Mouse (Mus musculus): ENCODE results near the gene Naa25. TPM values are rescaled to one million over a fixed set of nuclear protein-coding genes. Genes with fewer than 3 reads are reported as not detected.
"Not testable (repeated sequence)": the region's sequence is repeated elsewhere in the genome, so short reads cannot be mapped to it uniquely, and the experiment has no call there.

Naa25 gene
- 36.3 TPM for polyA plus RNA-seq (2021)

GRCm38 (mm10) chr5:121397187-121398145 is at the start of gene Naa25:
Gene Naa25 (plus strand): TSS chr5:121397936.
- ChIA-PET CTCF (interaction anchor here (1.0 to 1.3 kb wide), 3 partner anchors 10 to 13 kb away, joined by 4 to 5 read pairs (median 4); no protein-coding TSS in a partner anchor), POLR2A (interaction anchor here (0.5 to 2.0 kb wide), 3 partner anchors 14 to 24 kb away, joined by 3 to 5 read pairs (median 4); no protein-coding TSS in a partner anchor)
- H3K27me3 ChIP-seq: no peaks in the 10 kb centered on the region
- DNase-seq (ENCODE audit: low read depth, low spot score): peak; percentile 90
- TF ChIP-seq CTCF (IDR thresholded peaks at IDR 0.05): no peak
- in situ Hi-C loops (cut with MboI; ENCODE audit: low pct_unique_long_range_greater_than_20kb): no loop called here
- ATAC-seq: peak; percentile 65

GRCm38 (mm10) chr5:121359229-121359628 is 38.5 kb upstream of the Naa25 start:
- no peaks in the 10 kb centered on the region for H3K27me3 ChIP-seq
- in situ Hi-C loops (cut with MboI; ENCODE audit: low pct_unique_long_range_greater_than_20kb): no loop called here
- POLR2A ChIA-PET: no interaction called here
- ATAC-seq (no peak), DNase-seq (ENCODE audit: low read depth, low spot score) (no peak)
- CTCF ChIA-PET: interaction anchor here (1.0 to 1.4 kb wide), 4 partner anchors 13 to 34 kb away, joined by 3 to 4 read pairs (median 4); no protein-coding TSS in a partner anchor
- no peak for TF ChIP-seq CTCF (IDR thresholded peaks at IDR 0.05)

DNA sequence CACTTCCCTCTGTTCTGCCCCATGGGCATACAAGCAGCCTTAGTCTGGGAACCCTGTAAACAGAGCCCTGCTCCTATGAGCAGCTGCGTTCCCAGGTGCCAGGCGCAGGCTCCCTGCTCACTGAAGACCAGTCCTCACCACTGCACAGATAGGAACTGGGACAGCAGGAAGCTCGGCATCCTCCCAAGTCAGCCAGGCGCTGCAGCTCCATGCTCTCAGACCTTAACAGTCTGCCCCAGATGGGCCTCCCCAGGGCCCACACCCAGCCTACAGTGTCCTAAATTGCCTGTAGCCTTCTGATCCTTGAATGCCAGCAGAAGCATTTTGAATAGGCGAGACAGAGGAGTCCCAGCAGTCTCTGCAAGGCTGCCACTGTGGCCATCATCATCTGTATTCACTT is 36.0 kb upstream of the Naa25 start:
- in situ Hi-C loops (cut with MboI; ENCODE audit: low pct_unique_long_range_greater_than_20kb): no loop called here
- ATAC-seq: no peak

GRCm38 (mm10) chr5:121363441-121363840 is 34.3 kb upstream of the Naa25 start:
- no peaks in the 10 kb centered on the region for H3K27me3 ChIP-seq
- CTCF ChIA-PET: no interaction called here
- in situ Hi-C loops (cut with MboI; ENCODE audit: low pct_unique_long_range_greater_than_20kb): no loop called here
- POLR2A ChIA-PET: no interaction called here
- no peak for TF ChIP-seq CTCF (IDR thresholded peaks at IDR 0.05)
- DNase-seq (ENCODE audit: low read depth, low spot score) (no peak), ATAC-seq (no peak)

More for the DNA sequence above, 36.0 kb upstream of the Naa25 start:
- no peaks in the 10 kb centered on the region for H3K27me3 ChIP-seq
- POLR2A ChIA-PET: interaction anchor here (0.6 kb wide), 1 partner anchor 23 kb away, joined by 5 read pairs; no protein-coding TSS in a partner anchor
- DNase-seq (ENCODE audit: low read depth, low spot score): no peak
- no peak for TF ChIP-seq CTCF (IDR thresholded peaks at IDR 0.05)
- CTCF ChIA-PET: no interaction called here

DNA sequence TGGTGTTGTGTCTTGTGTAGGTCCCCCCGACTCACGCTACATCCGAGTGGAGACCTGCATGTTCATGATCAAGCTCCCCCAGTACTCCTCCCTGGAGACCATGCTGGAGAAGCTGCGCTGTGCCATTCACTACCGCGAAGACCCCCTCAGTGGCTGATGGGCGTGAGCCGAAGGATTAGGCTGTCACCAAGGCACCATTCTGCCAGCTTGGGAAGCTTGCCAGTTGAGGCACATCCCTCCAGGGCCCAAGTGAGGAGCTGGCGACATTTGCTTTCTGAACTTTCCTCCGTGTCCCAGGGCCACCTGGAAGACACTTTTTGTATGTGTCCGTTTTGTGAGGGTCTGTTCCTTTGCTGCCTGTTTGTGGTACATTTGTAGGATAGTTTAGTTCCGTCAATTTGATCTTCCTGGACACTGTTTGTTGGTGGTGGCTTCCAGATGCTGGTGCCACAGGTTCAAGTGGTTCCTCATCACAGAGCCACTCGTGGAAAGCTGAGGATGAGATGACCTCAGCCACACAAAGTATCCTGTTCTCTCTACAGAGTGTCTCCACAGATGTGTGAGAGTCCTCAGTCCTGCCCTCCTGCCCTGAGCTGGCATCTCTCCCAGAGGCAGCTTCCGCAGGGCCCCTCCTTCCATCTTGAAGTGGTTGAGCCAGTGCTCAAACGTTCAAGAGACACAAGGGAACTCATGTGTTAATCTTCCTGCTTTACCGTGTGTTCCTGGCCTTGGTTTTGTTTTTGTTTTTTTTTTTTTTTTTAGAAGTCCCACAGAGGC is 31.1 kb upstream of the Naa25 start:
- no peaks in the 10 kb centered on the region for H3K27me3 ChIP-seq
- DNase-seq (ENCODE audit: low read depth, low spot score): no peak
- ATAC-seq: no peak
- in situ Hi-C loops (cut with MboI; ENCODE audit: low pct_unique_long_range_greater_than_20kb): no loop called here
- ChIA-PET POLR2A (interaction anchor here (0.6 kb wide), 1 partner anchor 1153 kb away, joined by 3 read pairs; no protein-coding TSS in a partner anchor), CTCF (interaction anchor here (1.0 to 1.5 kb wide), 2 partner anchors 10 to 16 kb away, joined by 3 read pairs; no protein-coding TSS in a partner anchor)
- no peak for TF ChIP-seq CTCF (IDR thresholded peaks at IDR 0.05)

GRCm38 (mm10) chr5:121367255-121367654 is 30.5 kb upstream of the Naa25 start:
- no peaks in the 10 kb centered on the region for H3K27me3 ChIP-seq
- TF ChIP-seq CTCF (IDR thresholded peaks at IDR 0.05): no peak
- ChIA-PET CTCF (interaction anchor here (1.0 to 1.5 kb wide), 2 partner anchors 9 to 16 kb away, joined by 3 read pairs; no protein-coding TSS in a partner anchor), POLR2A (no interaction called here)
- in situ Hi-C loops (cut with MboI; ENCODE audit: low pct_unique_long_range_greater_than_20kb): no loop called here
- DNase-seq (ENCODE audit: low read depth, low spot score): no peak
- ATAC-seq: no peak

DNA sequence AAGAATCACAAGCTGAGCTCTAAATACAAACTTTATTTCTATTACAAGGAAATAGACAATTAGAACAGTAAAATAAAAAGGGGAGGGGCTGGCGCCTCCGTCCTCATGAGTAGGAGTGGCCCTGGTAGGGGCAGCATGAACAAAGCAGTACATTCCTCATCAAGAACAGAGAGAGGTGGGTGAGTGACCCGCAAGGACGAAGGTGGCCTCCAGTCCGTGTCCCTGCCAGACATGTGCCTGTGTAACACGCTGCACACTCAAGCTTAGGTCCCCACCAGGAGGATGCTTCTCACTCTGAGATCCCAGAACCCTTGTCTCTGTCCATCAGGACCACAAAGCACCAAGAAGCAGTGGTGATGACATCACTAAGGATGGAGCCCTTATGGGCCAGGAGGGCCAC is 26.0 kb upstream of the Naa25 start:
- ATAC-seq (no peak), DNase-seq (ENCODE audit: low read depth, low spot score) (no peak)
- in situ Hi-C loops (cut with MboI; ENCODE audit: low pct_unique_long_range_greater_than_20kb): no loop called here
- no peaks in the 10 kb centered on the region for H3K27me3 ChIP-seq
- CTCF ChIA-PET: no interaction called here
- TF ChIP-seq CTCF (IDR thresholded peaks at IDR 0.05): no peak
- POLR2A ChIA-PET: no interaction called here

DNA sequence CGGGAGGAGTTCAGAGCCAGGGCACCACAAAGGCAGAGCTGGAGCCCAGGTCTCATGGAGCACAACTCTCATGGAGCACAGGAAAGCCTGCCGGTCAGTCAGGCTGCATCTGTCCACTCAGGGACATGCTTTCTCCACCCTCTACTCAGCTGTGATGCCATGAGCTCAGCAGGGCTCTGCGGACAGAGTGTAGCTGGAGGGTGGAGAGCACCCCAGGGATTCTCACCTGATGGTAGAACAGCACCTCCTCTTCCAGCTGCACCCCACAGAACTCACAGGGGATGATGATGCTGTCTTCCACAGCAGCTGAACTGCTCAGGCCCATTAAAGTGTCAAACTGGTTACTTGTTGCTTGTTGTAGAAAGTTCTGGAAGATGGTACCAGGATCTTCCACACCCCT is 22.9 kb upstream of the Naa25 start:
- H3K27me3 ChIP-seq: no peaks in the 10 kb centered on the region
- ChIA-PET CTCF (interaction anchor here (1.3 kb wide), 1 partner anchor 8 kb away, joined by 3 read pairs; no protein-coding TSS in a partner anchor), POLR2A (no interaction called here)
- ATAC-seq: no peak
- in situ Hi-C loops (cut with MboI; ENCODE audit: low pct_unique_long_range_greater_than_20kb): no loop called here
- no peak for DNase-seq (ENCODE audit: low read depth, low spot score)
- TF ChIP-seq CTCF (IDR thresholded peaks at IDR 0.05): no peak

DNA sequence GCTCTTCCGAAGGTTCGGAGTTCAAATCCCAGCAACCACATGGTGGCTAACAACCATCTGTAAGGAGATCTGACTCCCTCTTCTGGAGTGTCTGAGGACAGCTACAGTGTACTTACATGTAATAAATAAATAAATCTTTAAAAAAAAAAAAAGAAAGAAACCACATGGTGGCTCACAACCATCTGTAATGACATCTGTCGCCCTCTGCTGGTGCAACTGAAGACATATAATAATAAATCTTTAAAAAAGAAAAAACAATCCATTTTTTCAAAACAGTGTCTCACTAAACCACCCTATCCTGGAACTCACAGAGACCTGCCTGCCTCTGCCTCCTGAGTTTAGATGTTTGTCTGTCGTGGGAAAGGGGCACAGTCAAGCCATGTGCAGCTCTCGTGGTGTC is 20.8 kb upstream of the Naa25 start:
- POLR2A ChIA-PET; DNase-seq (ENCODE audit: low read depth, low spot score); ATAC-seq; H3K27me3 ChIP-seq; in situ Hi-C loops (cut with MboI; ENCODE audit: low pct_unique_long_range_greater_than_20kb): not testable (repeated sequence)
- CTCF ChIA-PET: interaction anchor here (1.3 kb wide), 2 partner anchors 8 to 10 kb away, joined by 3 read pairs; no protein-coding TSS in a partner anchor

- in situ Hi-C loops (cut with MboI; ENCODE audit: low pct_unique_long_range_greater_than_20kb): no loop called here
- no peak for DNase-seq (ENCODE audit: low read depth, low spot score)
- no peak for ATAC-seq
- TF ChIP-seq CTCF (IDR thresholded peaks at IDR 0.05): no peak
- no peaks in the 10 kb centered on the region for H3K27me3 ChIP-seq
- ChIA-PET CTCF (interaction anchor here (1.2 kb wide), 1 partner anchor 49 kb away, joined by 3 read pairs; no protein-coding TSS in a partner anchor), POLR2A (no interaction called here)
These were observed 19.0 kb upstream of the Naa25 start for GRCm38 (mm10) chr5:121378678-121379256.
